Mouse (Mus musculus): ENCODE measurements at regions not wholly inside any gene's neighbourhood (a gene's known extent, or its start where the extent isn't known, plus 50 kb on each side); places are given as distances from the start of the nearest gene placed in this dataset.

- H3K4me3 ChIP-seq (ENCODE audit: control insufficient read depth in 1 of 2, insufficient read depth in 1 of 2, low read depth in 1 of 2, low read length in 2 of 2) = no peak overlapping the region
- no peaks in the 10 kb centered on the region for H3K9me3 ChIP-seq (ENCODE audit: control insufficient read depth, low read length)
- H3K36me3 ChIP-seq (ENCODE audit: control insufficient read depth, insufficient read depth, low read length) = no peaks in the 10 kb centered on the region
- no peak overlapping the region for H3K27ac ChIP-seq (replicated peaks in 1 of 2; ENCODE audit: control insufficient read depth in 1 of 2, insufficient read depth in 1 of 2, low read depth in 2 of 2, low read length in 2 of 2)
- H3K4me1 ChIP-seq (ENCODE audit: control insufficient read depth in 2 of 2, insufficient read depth in 2 of 2, low read length in 2 of 2) = no peaks in the 10 kb centered on the region
- no peak overlapping the region for H3K9ac ChIP-seq (ENCODE audit: low read length)
- no peak overlapping the region for H3K4me2 ChIP-seq (ENCODE audit: low read length)
- ATAC-seq (ENCODE audit: insufficient number of reproducible peaks, insufficient read depth, low FRiP score, low read depth) = no peak
- 82% methylated on average over 4 of the region's 4 CpGs for WGBS
- H3K27me3 ChIP-seq (ENCODE audit: control insufficient read depth, insufficient read depth, low read length) = no peaks in the 10 kb centered on the region
Measured at GRCm38 (mm10) chr19:21214253-21214652, 57.8 kb upstream of the Zfand5 start.

GRCm38 (mm10) chr19:21193461-21193860 lies 78.6 kb upstream of the Zfand5 start:
- Histone ChIP-seq H3K9me3 (ENCODE audit: control insufficient read depth, low read length) (no peaks in the 10 kb centered on the region), H3K36me3 (ENCODE audit: control insufficient read depth, insufficient read depth, low read length) (no peaks in the 10 kb centered on the region), H3K27ac (replicated peaks in 1 of 2; ENCODE audit: control insufficient read depth in 1 of 2, insufficient read depth in 1 of 2, low read depth in 2 of 2, low read length in 2 of 2) (no peak overlapping the region), H3K4me1 (ENCODE audit: control insufficient read depth in 2 of 2, insufficient read depth in 2 of 2, low read length in 2 of 2) (no peaks in the 10 kb centered on the region), H3K27me3 (ENCODE audit: control insufficient read depth, insufficient read depth, low read length) (no peaks in the 10 kb centered on the region), H3K9ac (ENCODE audit: low read length) (no peak overlapping the region), H3K4me2 (ENCODE audit: low read length) (no peak overlapping the region), H3K4me3 (ENCODE audit: control insufficient read depth in 1 of 2, insufficient read depth in 1 of 2, low read depth in 1 of 2, low read length in 2 of 2) (no peak overlapping the region)
- ATAC-seq (ENCODE audit: insufficient number of reproducible peaks, insufficient read depth, low FRiP score, low read depth) = no peak
- WGBS = 83% methylated on average over 10 of the region's 10 CpGs

DNA sequence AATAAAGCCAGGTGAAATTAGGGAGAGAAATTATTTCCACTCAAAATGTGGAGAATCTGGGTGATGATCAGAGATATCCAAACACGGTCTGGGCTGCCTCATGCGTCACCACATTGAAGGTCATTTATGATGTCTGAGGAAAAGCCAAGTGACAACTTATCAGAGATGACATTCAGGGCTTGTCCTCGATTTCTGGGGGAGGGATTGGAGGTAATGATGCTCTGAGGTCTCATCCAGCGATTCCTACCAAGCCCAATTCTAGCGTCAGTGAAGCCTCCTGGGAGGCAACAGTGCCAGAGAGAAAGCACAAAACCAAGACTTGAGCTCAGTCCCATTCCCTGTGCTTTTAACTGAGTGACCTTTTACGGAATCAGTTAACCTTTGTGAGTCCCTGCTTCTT lies 79.5 kb upstream of the Zfand5 start:
- Histone ChIP-seq H3K36me3 (ENCODE audit: control insufficient read depth, insufficient read depth, low read length) (no peaks in the 10 kb centered on the region), H3K9me3 (ENCODE audit: control insufficient read depth, low read length) (no peaks in the 10 kb centered on the region), H3K27ac (replicated peaks in 1 of 2; ENCODE audit: control insufficient read depth in 1 of 2, insufficient read depth in 1 of 2, low read depth in 2 of 2, low read length in 2 of 2) (no peak overlapping the region), H3K27me3 (ENCODE audit: control insufficient read depth, insufficient read depth, low read length) (no peaks in the 10 kb centered on the region), H3K9ac (ENCODE audit: low read length) (no peak overlapping the region), H3K4me2 (ENCODE audit: low read length) (no peak overlapping the region), H3K4me1 (ENCODE audit: control insufficient read depth in 2 of 2, insufficient read depth in 2 of 2, low read length in 2 of 2) (no peaks in the 10 kb centered on the region), H3K4me3 (ENCODE audit: control insufficient read depth in 1 of 2, insufficient read depth in 1 of 2, low read depth in 1 of 2, low read length in 2 of 2) (no peak overlapping the region)
- 76% methylated on average over 6 of the region's 6 CpGs for WGBS
- ATAC-seq (ENCODE audit: insufficient number of reproducible peaks, insufficient read depth, low FRiP score, low read depth) = no peak

- no peak overlapping the region for H3K27ac ChIP-seq (replicated peaks in 1 of 2; ENCODE audit: control insufficient read depth in 1 of 2, insufficient read depth in 1 of 2, low read depth in 2 of 2, low read length in 2 of 2)
- no peaks in the 10 kb centered on the region for H3K9me3 ChIP-seq (ENCODE audit: control insufficient read depth, low read length)
- 72% methylated on average over 4 of the region's 4 CpGs for WGBS
- H3K4me2 ChIP-seq (ENCODE audit: low read length) = no peak overlapping the region
- no peak overlapping the region for H3K4me3 ChIP-seq (ENCODE audit: control insufficient read depth in 1 of 2, insufficient read depth in 1 of 2, low read depth in 1 of 2, low read length in 2 of 2)
- H3K4me1 ChIP-seq (ENCODE audit: control insufficient read depth in 2 of 2, insufficient read depth in 2 of 2, low read length in 2 of 2) = no peaks in the 10 kb centered on the region
- no peaks in the 10 kb centered on the region for H3K27me3 ChIP-seq (ENCODE audit: control insufficient read depth, insufficient read depth, low read length)
- H3K9ac ChIP-seq (ENCODE audit: low read length) = no peak overlapping the region
- no peaks in the 10 kb centered on the region for H3K36me3 ChIP-seq (ENCODE audit: control insufficient read depth, insufficient read depth, low read length)
- no peak for ATAC-seq (ENCODE audit: insufficient number of reproducible peaks, insufficient read depth, low FRiP score, low read depth)
Measured at GRCm38 (mm10) chr19:21189216-21189615, 82.9 kb upstream of the Zfand5 start.

DNA sequence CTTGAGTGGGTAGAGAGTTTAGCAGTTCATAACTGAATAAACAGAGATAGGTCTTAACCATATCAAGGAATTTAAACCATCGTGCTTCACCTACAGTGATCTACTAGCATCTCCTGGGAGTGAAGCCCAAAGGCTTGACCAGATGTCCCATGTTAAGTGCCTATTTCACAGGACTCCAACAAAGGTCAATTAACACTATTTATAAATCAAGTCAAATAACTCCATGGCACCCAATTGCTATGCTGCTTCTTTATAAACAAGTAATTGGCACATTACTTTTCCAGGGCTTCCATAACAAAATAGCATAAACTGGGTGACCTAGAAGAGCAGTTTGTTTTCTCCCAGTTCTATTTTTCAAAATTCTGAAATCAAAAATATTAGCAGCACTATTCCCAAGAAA lies 85.4 kb upstream of the Zfand5 start:
- Histone ChIP-seq H3K36me3 (ENCODE audit: control insufficient read depth, insufficient read depth, low read length) (no peaks in the 10 kb centered on the region), H3K27me3 (ENCODE audit: control insufficient read depth, insufficient read depth, low read length) (no peaks in the 10 kb centered on the region), H3K4me3 (ENCODE audit: control insufficient read depth in 1 of 2, insufficient read depth in 1 of 2, low read depth in 1 of 2, low read length in 2 of 2) (no peak overlapping the region), H3K4me1 (ENCODE audit: control insufficient read depth in 2 of 2, insufficient read depth in 2 of 2, low read length in 2 of 2) (no peaks in the 10 kb centered on the region), H3K4me2 (ENCODE audit: low read length) (no peak overlapping the region), H3K9me3 (ENCODE audit: control insufficient read depth, low read length) (no peaks in the 10 kb centered on the region), H3K27ac (replicated peaks in 1 of 2; ENCODE audit: control insufficient read depth in 1 of 2, insufficient read depth in 1 of 2, low read depth in 2 of 2, low read length in 2 of 2) (no peak overlapping the region), H3K9ac (ENCODE audit: low read length) (no peak overlapping the region)
- WGBS = 89% methylated on average over 1 of the region's 1 CpGs
- no peak for ATAC-seq (ENCODE audit: insufficient number of reproducible peaks, insufficient read depth, low FRiP score, low read depth)

- Histone ChIP-seq H3K4me3 (ENCODE audit: control insufficient read depth in 1 of 2, insufficient read depth in 1 of 2, low read depth in 1 of 2, low read length in 2 of 2) (no peak overlapping the region), H3K36me3 (ENCODE audit: control insufficient read depth, insufficient read depth, low read length) (no peaks in the 10 kb centered on the region), H3K4me1 (ENCODE audit: control insufficient read depth in 2 of 2, insufficient read depth in 2 of 2, low read length in 2 of 2) (no peaks in the 10 kb centered on the region), H3K4me2 (ENCODE audit: low read length) (no peak overlapping the region), H3K9ac (ENCODE audit: low read length) (no peak overlapping the region), H3K27me3 (ENCODE audit: control insufficient read depth, insufficient read depth, low read length) (no peaks in the 10 kb centered on the region), H3K9me3 (ENCODE audit: control insufficient read depth, low read length) (no peaks in the 10 kb centered on the region), H3K27ac (replicated peaks in 1 of 2; ENCODE audit: control insufficient read depth in 1 of 2, insufficient read depth in 1 of 2, low read depth in 2 of 2, low read length in 2 of 2) (no peak overlapping the region)
- 65% methylated on average over 1 of the region's 1 CpGs for WGBS
- no peak for ATAC-seq (ENCODE audit: insufficient number of reproducible peaks, insufficient read depth, low FRiP score, low read depth)
Measured at GRCm38 (mm10) chr19:21186016-21186415, 86.1 kb upstream of the Zfand5 start.

- ATAC-seq (ENCODE audit: insufficient number of reproducible peaks, insufficient read depth, low FRiP score, low read depth) = no peak
- no peaks in the 10 kb centered on the region for H3K36me3 ChIP-seq (ENCODE audit: control insufficient read depth, insufficient read depth, low read length)
Measured at GRCm38 (mm10) chr19:21183028-21183427, 89.0 kb upstream of the Zfand5 start.

DNA sequence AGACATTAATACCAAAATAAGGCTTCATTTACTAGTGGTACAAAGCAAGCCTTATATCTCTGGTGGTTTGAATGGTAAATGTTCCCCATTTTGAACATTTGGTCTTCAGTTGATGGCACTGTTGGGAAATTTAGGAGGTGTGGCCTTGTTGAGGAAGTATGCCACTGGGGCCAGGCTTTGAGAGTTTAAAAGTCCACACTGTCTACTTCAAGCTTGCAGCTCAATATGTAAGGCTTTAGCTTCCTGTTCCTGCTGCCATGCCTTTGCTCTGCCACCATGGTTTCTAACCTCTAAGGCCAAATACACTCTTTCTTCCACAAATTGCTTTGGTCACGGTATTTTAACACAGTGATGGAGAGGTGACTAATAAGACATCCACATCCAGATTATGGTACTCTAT lies 92.2 kb upstream of the Zfand5 start:
- H3K4me1 ChIP-seq (ENCODE audit: control insufficient read depth in 2 of 2, insufficient read depth in 2 of 2, low read length in 2 of 2) = peaks cover 0 to 4% of the 10 kb centered on the region in 2 experiments; a peak in 3 of 4 replicates
- H3K9ac ChIP-seq (ENCODE audit: low read length) = no peak overlapping the region
- H3K36me3 ChIP-seq (ENCODE audit: control insufficient read depth, insufficient read depth, low read length) = no peaks in the 10 kb centered on the region
- ATAC-seq (ENCODE audit: insufficient number of reproducible peaks, insufficient read depth, low FRiP score, low read depth) = no peak
- no peaks in the 10 kb centered on the region for H3K27me3 ChIP-seq (ENCODE audit: control insufficient read depth, insufficient read depth, low read length)
- H3K9me3 ChIP-seq (ENCODE audit: control insufficient read depth, low read length) = no peaks in the 10 kb centered on the region
- no peak overlapping the region for H3K4me2 ChIP-seq (ENCODE audit: low read length)
- H3K27ac ChIP-seq (replicated peaks in 1 of 2; ENCODE audit: control insufficient read depth in 1 of 2, insufficient read depth in 1 of 2, low read depth in 2 of 2, low read length in 2 of 2) = no peak overlapping the region
- no peak overlapping the region for H3K4me3 ChIP-seq (ENCODE audit: control insufficient read depth in 1 of 2, insufficient read depth in 1 of 2, low read depth in 1 of 2, low read length in 2 of 2)
- 95% methylated on average over 1 of the region's 1 CpGs for WGBS

More at GRCm38 (mm10) chr19:21183028-21183427, 89.0 kb upstream of the Zfand5 start:
- Histone ChIP-seq H3K9ac (ENCODE audit: low read length) (no peak overlapping the region), H3K4me1 (ENCODE audit: control insufficient read depth in 2 of 2, insufficient read depth in 2 of 2, low read length in 2 of 2) (no peaks in the 10 kb centered on the region), H3K9me3 (ENCODE audit: control insufficient read depth, low read length) (no peaks in the 10 kb centered on the region), H3K4me2 (ENCODE audit: low read length) (no peak overlapping the region), H3K27ac (replicated peaks in 1 of 2; ENCODE audit: control insufficient read depth in 1 of 2, insufficient read depth in 1 of 2, low read depth in 2 of 2, low read length in 2 of 2) (no peak overlapping the region), H3K27me3 (ENCODE audit: control insufficient read depth, insufficient read depth, low read length) (no peaks in the 10 kb centered on the region), H3K4me3 (ENCODE audit: control insufficient read depth in 1 of 2, insufficient read depth in 1 of 2, low read depth in 1 of 2, low read length in 2 of 2) (no peak overlapping the region)
- 66% methylated on average over 4 of the region's 4 CpGs for WGBS
